Mouse (Mus musculus) limb, embryonic 14.5 days (tissue): ENCODE results near the gene Cntn5. TPM values are rescaled to one million over a fixed set of nuclear protein-coding genes. Genes with fewer than 3 reads are reported as not detected.

Experiments used
- ATAC-seq: fragments of 200-750 bp; cut with Nextera tagmentation; 2 replicates; pipeline ENCODE4 v1.8.0; 2017; ENCODE audit warnings: low read depth, moderate number of reproducible peaks, moderate TSS enrichment; ENCODE audit not compliant: low FRiP score
- DNase-seq: peaks from one replicate; pipeline ENCODE4 v3.0.0-alpha.2; 2015; ENCODE audit warnings: low spot score
- H3K27ac ChIP-seq: fragments of 300-500 bp; sonication (generic); replicated peaks from 2 replicates; pipeline ENCODE4 v1.5.1; 2014; ENCODE audit warnings: low read depth, mild to moderate bottlenecking, low read length, moderate library complexity, mixed read lengths
- H3K27me3 ChIP-seq: fragments of 300-500 bp; sonication (generic); 2 replicates; pipeline ENCODE4 v1.6.1; 2014; ENCODE audit warnings: low read length, mixed read lengths; ENCODE audit not compliant: control insufficient read depth, insufficient read depth
- H3K36me3 ChIP-seq: fragments of 300-500 bp; sonication (generic); 2 replicates; pipeline ENCODE4 v1.6.1; 2014; ENCODE audit warnings: mild to moderate bottlenecking, low read length, moderate library complexity, mixed read lengths; ENCODE audit not compliant: control insufficient read depth, insufficient read depth
- H3K4me1 ChIP-seq: fragments of 300-500 bp; sonication (generic); 2 replicates; pipeline ENCODE4 v1.6.1; 2014; ENCODE audit warnings: antibody characterized with exemption, low read length, mixed read lengths; ENCODE audit not compliant: control insufficient read depth, insufficient read depth
- H3K4me2 ChIP-seq: fragments of 300-500 bp; sonication (generic); replicated peaks from 2 replicates; pipeline ENCODE4 v1.6.1; 2014; ENCODE audit warnings: low read depth, mild to moderate bottlenecking, low read length, moderate library complexity; ENCODE audit not compliant: severe bottlenecking
- H3K4me3 ChIP-seq: fragments of 300-500 bp; sonication (generic); replicated peaks from 2 replicates; pipeline ENCODE4 v1.5.1; 2014; ENCODE audit warnings: low read length
- H3K9ac ChIP-seq: fragments of 300-500 bp; sonication (generic); 2 replicates; pipeline ENCODE4 v1.6.1; 2014; ENCODE audit warnings: mild to moderate bottlenecking, low read depth, low read length, moderate library complexity; ENCODE audit not compliant: severe bottlenecking
- H3K9me3 ChIP-seq: fragments of 300-500 bp; sonication (generic); 2 replicates; pipeline ENCODE4 v1.6.1; 2016; ENCODE audit warnings: low read length; ENCODE audit not compliant: control insufficient read depth
- POLR2A ChIP-seq: fragments of 200-500 bp; IDR thresholded peaks from 2 replicates; pipeline ENCODE4 v1.8.0; 2012; ENCODE audit warnings: inconsistent platforms, mild to moderate bottlenecking, moderate library complexity, borderline replicate concordance; ENCODE audit not compliant: insufficient read depth, insufficient read length; ENCODE audit errors: extremely low read depth
- WGBS: fragments of 180-500 bp; shearing (Covaris S2); extraction: QIAGEN DNeasy Blood & Tissue Kit; methylation state at CpG from one replicate; pipeline ENCODE4 v1.1.7; 2014; 5-methylcytosine and 5-hydroxymethylcytosine counted together
- microRNA-seq: library from miRNA; unstranded; fragments of <30 nt; microRNA quantifications from one replicate; pipeline ENCODE4, GENCODE M21; 2016
- polyA plus RNA-seq, 2 experiments: library from polyadenylated mRNA; depleted of rRNA in 1 of 2; stranded (reverse) in 1 of 2; unstranded in 1 of 2; fragments of >200 nt; fragmentation: Nextera tagmentation in 1 of 2; extraction: Ambion mirVana in 1 of 2; gene quantifications; 2 replicates each; pipeline versions ENCODE4 v1.2.1 to v1.2.3; 2012 to 2014

Gene Cntn5
- polyA plus RNA-seq, 2 experiments, result 0.41 to 0.87 TPM

- no peaks in the 10 kb centered on the region for H3K27me3 ChIP-seq
- H3K9ac ChIP-seq, result no peak overlapping the region
- no peak for TF ChIP-seq POLR2A
- H3K27ac ChIP-seq, result no peak overlapping the region
- no peaks in the 10 kb centered on the region for H3K9me3 ChIP-seq
- ATAC-seq (no peak), DNase-seq (no peak)
- no peaks in the 10 kb centered on the region for H3K4me1 ChIP-seq
- H3K36me3 ChIP-seq, result no peaks in the 10 kb centered on the region
- WGBS, result 85% methylated on average over 5 of the region's 5 CpGs
- H3K4me3 ChIP-seq, result no peak overlapping the region
- no peak overlapping the region for H3K4me2 ChIP-seq
These were observed 1230.0 kb downstream of the Cntn5 start for GRCm38 (mm10) chr9:9674531-9674930.

- no peak for DNase-seq
- WGBS, result 13% methylated on average over 13 of the region's 13 CpGs
These were observed 1231.1 kb downstream of the Cntn5 start for GRCm38 (mm10) chr9:9673277-9674049.

GRCm38 (mm10) chr9:9653463-9653862 lies 1251.1 kb downstream of the Cntn5 start:
- Histone ChIP-seq H3K27me3 (no peaks in the 10 kb centered on the region), H3K27ac (no peak overlapping the region), H3K9ac (no peak overlapping the region), H3K4me3 (no peak overlapping the region), H3K9me3 (no peaks in the 10 kb centered on the region), H3K4me1 (no peaks in the 10 kb centered on the region), H3K4me2 (no peak overlapping the region), H3K36me3 (no peaks in the 10 kb centered on the region)
- DNase-seq, result no peak
- ATAC-seq, result no peak
- 85% methylated on average over 3 of the region's 3 CpGs for WGBS
- TF ChIP-seq POLR2A, result no peak

More at GRCm38 (mm10) chr9:9673277-9674049, 1231.1 kb downstream of the Cntn5 start:
- H3K4me2 ChIP-seq, result no peak overlapping the region
- H3K27ac ChIP-seq, result no peak overlapping the region
- TF ChIP-seq POLR2A, result no peak
- no peaks in the 10 kb centered on the region for H3K27me3 ChIP-seq
- no peaks in the 10 kb centered on the region for H3K4me1 ChIP-seq
- no peak overlapping the region for H3K4me3 ChIP-seq
- ATAC-seq, result no peak
- no peaks in the 10 kb centered on the region for H3K9me3 ChIP-seq
- no peak overlapping the region for H3K9ac ChIP-seq
- H3K36me3 ChIP-seq, result no peaks in the 10 kb centered on the region

- Histone ChIP-seq H3K4me2 (no peak overlapping the region), H3K4me3 (no peak overlapping the region), H3K9me3 (no peaks in the 10 kb centered on the region), H3K4me1 (no peaks in the 10 kb centered on the region), H3K27me3 (no peaks in the 10 kb centered on the region), H3K9ac (no peak overlapping the region), H3K36me3 (no peaks in the 10 kb centered on the region), H3K27ac (no peak overlapping the region)
- WGBS, result 66% methylated on average over 3 of the region's 3 CpGs
- DNase-seq (no peak), ATAC-seq (no peak)
- no peak for TF ChIP-seq POLR2A
These were observed 1257.2 kb downstream of the Cntn5 start for GRCm38 (mm10) chr9:9647361-9647760.

GRCm38 (mm10) chr9:9646276-9646675 lies 1258.3 kb downstream of the Cntn5 start:
- Histone ChIP-seq H3K4me3 (no peak overlapping the region), H3K9me3 (no peaks in the 10 kb centered on the region), H3K27ac (no peak overlapping the region), H3K27me3 (no peaks in the 10 kb centered on the region), H3K9ac (no peak overlapping the region), H3K4me1 (no peaks in the 10 kb centered on the region), H3K36me3 (no peaks in the 10 kb centered on the region), H3K4me2 (no peak overlapping the region)
- 86% methylated on average over 1 of the region's 1 CpGs for WGBS
- no peak for TF ChIP-seq POLR2A
- ATAC-seq (no peak), DNase-seq (no peak)

Small RNAs within 50 kb of the gene (microRNA-seq; reads per million reads assigned to microRNA genes)
- gene Gm24496 (not detected), gene Gm25086 (not detected), gene Gm26195 (not detected), gene Mir6237 (not detected)
